Mouse (Mus musculus): Measurements from ENCODE around the gene Ptn. TPM values are rescaled to one million over a fixed set of nuclear protein-coding genes. Genes with fewer than 3 reads are reported as not detected.
A peak's percentile ranks its signal among the peaks of the same experiment; 100 is the strongest.

The Ptn gene
- polyA plus RNA-seq (2015; fragmentation: Nextera tagmentation; extraction: Ambion mirVana) = 354 and 357 TPM in 2 replicates

DNA sequence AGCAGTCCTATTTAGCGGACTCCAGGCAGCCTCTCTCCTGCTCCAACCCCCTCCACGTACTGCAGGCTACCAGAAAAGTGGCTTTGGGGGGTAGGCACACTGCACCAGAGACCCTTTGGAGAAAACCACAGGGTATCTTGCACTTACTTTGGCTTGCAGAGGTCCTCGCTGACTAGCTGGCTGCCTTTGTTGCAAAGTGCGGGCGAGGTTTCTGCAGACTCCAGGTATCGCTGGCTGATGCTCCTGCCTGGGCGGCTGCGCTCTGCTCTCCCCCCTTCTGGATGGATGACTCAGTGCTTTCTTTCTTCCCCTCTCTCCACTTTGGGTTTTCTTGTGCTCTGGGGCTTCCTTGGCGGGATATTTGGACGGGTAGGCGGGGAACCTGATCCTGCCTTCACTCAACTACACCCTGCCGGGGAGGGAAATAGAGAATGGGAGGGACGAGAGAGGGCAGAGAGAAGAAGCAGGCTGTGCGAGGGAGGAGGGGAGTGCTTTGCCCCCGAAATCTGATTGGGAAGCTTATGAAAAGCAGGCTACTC lies at the start of gene Ptn:
Gene Ptn, minus strand, starts transcription at position 474 of the 539 bp plus-strand sequence.
- ATAC-seq (replicated peaks; ENCODE audit: insufficient number of reproducible peaks, insufficient read depth, low FRiP score, low read depth) = peak; percentile 80
- Histone ChIP-seq H3K4me3 (peak within 1 kb of the TSS; percentile 63), H3K36me3 (no peaks in the 10 kb centered on the region), H3K9me3 (replicated peaks) (no peaks in the 10 kb centered on the region), H3K4me1 (replicated peaks) (peaks cover 9% of the 10 kb centered on the region; the same call in 1 of the 2 replicates), H3K9ac (peak within 1 kb of the TSS; percentile 67), H3K27ac (peak within 1 kb of the TSS; percentile 80), H3K27me3 (no peaks in the 10 kb centered on the region), H3K4me2 (peak within 1 kb of the TSS; percentile 84)
- WGBS = 1% methylated on average over 15 of the region's 15 CpGs

DNA sequence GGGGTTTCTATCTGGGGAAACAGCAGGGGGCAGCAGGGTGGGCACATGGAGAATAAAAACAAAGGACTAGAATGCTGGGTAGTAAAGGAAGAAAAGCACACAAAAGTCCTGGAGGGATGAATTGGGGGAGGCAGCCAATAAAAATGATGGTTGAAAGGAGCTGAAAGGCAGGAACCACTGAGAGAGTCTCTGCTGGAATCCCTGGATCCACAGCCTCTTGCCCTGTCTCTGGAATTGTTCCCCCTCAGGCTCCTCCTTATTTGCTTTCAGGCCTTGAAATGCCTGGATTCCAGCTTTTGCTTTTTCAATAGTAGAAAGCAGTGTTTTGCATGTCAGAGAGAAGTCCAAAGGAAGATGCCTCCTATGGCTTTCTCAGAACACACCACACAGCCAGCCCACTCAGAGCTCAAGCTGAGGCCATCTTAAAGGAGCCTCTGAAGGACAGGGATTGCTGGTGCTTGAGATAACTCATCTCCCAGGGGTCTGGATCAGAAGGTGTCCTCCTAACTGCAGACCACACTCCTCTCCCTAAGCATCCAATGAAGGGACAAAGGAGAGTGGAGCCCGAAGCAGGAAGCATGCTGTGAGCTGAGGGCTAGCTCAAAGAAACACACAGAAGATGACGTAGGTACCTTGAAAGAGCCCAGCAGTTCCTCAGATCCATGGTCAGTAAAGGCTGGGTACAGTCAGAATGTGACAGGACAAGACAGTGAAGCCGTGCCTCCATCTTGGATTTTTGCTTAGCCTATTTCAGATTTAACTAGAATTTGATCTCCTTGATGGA lies 48.4 kb upstream of the Ptn start:
- Histone ChIP-seq H3K36me3 (no peaks in the 10 kb centered on the region), H3K27ac (peak overlapping the region; percentile 37), H3K4me3 (no peak overlapping the region), H3K4me1 (replicated peaks) (no peaks in the 10 kb centered on the region), H3K9me3 (replicated peaks) (no peaks in the 10 kb centered on the region), H3K4me2 (no peak overlapping the region), H3K9ac (no peak overlapping the region), H3K27me3 (no peaks in the 10 kb centered on the region)
- ATAC-seq (replicated peaks; ENCODE audit: insufficient number of reproducible peaks, insufficient read depth, low FRiP score, low read depth) = no peak
- WGBS = 87% methylated on average over 3 of the region's 3 CpGs

- H3K9me3 ChIP-seq (replicated peaks) = no peaks in the 10 kb centered on the region
- ATAC-seq (replicated peaks; ENCODE audit: insufficient number of reproducible peaks, insufficient read depth, low FRiP score, low read depth) = no peak
- H3K27ac ChIP-seq = peak overlapping the region; percentile 37; the same call in 1 of the 2 replicates
- no peak overlapping the region for H3K4me3 ChIP-seq
- no peak overlapping the region for H3K4me2 ChIP-seq
- H3K36me3 ChIP-seq = no peaks in the 10 kb centered on the region
- no peaks in the 10 kb centered on the region for H3K27me3 ChIP-seq
- 48% methylated on average over 6 of the region's 6 CpGs for WGBS
- H3K9ac ChIP-seq = no peak overlapping the region
- no peaks in the 10 kb centered on the region for H3K4me1 ChIP-seq (replicated peaks)
These were observed 47.7 kb upstream of the Ptn start for GRCm38 (mm10) chr6:36857627-36858257.

DNA sequence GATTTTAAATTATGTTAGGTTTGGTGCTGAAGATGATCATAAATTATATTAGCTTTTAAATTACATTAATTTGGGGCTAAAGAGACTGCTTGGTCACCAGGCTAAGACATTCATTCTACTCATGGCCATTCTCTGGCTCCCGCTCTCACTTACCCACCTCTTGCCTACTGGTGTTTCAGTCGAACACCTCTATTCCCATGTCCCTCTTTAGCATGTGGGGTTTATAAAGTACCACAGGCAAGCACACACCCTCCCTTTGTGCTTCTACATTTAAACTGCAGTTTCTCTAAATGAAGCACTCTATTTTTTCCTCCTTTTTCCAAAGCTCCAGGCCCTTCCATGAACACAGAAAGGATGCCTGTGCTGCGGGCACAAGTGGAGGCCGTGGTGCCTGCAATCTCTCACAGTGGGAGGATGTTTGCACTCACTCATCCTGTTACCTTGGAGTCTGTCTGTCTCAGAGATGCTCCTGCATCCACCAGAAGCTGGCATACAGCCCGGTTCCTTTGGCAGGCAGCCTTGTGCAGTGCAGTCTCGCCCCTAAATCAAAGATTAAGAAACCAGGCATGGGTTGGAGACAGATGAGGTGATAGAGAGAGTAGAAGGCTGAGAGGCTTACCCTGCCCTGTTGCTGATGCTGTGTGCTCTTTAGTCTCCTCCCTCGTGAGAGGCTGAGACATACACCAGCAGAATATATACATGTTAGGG lies 40.6 kb upstream of the Ptn start:
- H3K4me2 ChIP-seq = no peak overlapping the region
- no peaks in the 10 kb centered on the region for H3K9me3 ChIP-seq (replicated peaks)
- 0 out of 2 replicates have a peak, but pooled peaks cover 4% of the 10 kb centered on the region for H3K4me1 ChIP-seq (replicated peaks)
- no peak overlapping the region for H3K9ac ChIP-seq
- H3K4me3 ChIP-seq = no peak overlapping the region
- no peak overlapping the region for H3K27ac ChIP-seq
- H3K27me3 ChIP-seq = no peaks in the 10 kb centered on the region
- no peaks in the 10 kb centered on the region for H3K36me3 ChIP-seq
- no peak for ATAC-seq (replicated peaks; ENCODE audit: insufficient number of reproducible peaks, insufficient read depth, low FRiP score, low read depth)
- 55% methylated on average over 7 of the region's 7 CpGs for WGBS

DNA sequence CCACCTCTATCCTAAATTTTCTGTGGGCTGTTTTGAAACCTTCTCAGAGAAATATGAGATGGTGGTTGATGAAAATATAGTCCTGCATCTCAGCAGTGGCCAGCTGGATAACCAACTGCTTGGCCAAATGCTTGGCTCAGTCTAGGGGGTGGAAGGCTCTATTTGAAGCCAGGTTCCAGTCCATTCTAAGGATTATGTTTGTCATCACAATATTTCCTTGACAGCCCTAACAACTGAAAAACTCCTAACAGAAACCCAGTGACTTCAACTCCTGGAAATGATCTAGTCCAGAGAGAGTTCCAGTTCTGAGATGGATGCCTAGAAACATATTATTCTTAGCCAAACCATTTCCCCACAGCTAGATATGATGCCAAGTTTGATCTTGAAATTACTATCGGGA lies 35.3 kb upstream of the Ptn start:
- ATAC-seq (replicated peaks; ENCODE audit: insufficient number of reproducible peaks, insufficient read depth, low FRiP score, low read depth) = no peak
- H3K27ac ChIP-seq = no peak overlapping the region
- WGBS = 66% methylated on average over 1 of the region's 1 CpGs

DNA sequence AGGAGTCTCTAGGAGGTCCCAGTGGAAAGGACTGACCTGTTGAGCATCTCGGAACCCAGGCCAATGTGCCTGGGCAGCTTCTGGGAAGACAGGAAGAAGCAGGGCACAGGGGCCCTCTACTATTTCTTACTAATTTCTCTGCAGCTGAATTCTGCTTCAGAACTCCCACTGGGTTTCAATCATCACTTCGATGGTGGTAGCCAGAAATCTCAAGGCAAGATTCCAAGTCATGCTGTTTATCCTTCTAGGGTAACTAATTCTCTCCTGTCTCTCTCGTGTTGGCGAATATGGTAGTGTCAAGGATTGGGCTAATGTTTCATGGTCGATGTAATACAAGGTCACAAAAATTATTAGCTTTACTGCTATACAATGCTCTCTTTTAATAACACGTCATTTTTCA lies 34.2 kb upstream of the Ptn start:
- no peak overlapping the region for H3K9ac ChIP-seq
- no peak overlapping the region for H3K27ac ChIP-seq
- WGBS = 68% methylated on average over 6 of the region's 6 CpGs
- H3K9me3 ChIP-seq (replicated peaks) = no peaks in the 10 kb centered on the region
- peaks cover 9% of the 10 kb centered on the region; the same call in 1 of the 2 replicates for H3K4me1 ChIP-seq (replicated peaks)
- no peaks in the 10 kb centered on the region for H3K36me3 ChIP-seq
- H3K4me3 ChIP-seq = no peak overlapping the region
- no peak for ATAC-seq (replicated peaks; ENCODE audit: insufficient number of reproducible peaks, insufficient read depth, low FRiP score, low read depth)
- no peak overlapping the region for H3K4me2 ChIP-seq
- H3K27me3 ChIP-seq = no peaks in the 10 kb centered on the region

More for the DNA sequence above, 35.3 kb upstream of the Ptn start:
- no peak overlapping the region for H3K9ac ChIP-seq
- no peaks in the 10 kb centered on the region for H3K27me3 ChIP-seq
- H3K9me3 ChIP-seq (replicated peaks) = no peaks in the 10 kb centered on the region
- no peak overlapping the region for H3K4me3 ChIP-seq
- H3K36me3 ChIP-seq = no peaks in the 10 kb centered on the region
- H3K4me2 ChIP-seq = no peak overlapping the region
- H3K4me1 ChIP-seq (replicated peaks) = peaks cover 9% of the 10 kb centered on the region; the same call in 1 of the 2 replicates

DNA sequence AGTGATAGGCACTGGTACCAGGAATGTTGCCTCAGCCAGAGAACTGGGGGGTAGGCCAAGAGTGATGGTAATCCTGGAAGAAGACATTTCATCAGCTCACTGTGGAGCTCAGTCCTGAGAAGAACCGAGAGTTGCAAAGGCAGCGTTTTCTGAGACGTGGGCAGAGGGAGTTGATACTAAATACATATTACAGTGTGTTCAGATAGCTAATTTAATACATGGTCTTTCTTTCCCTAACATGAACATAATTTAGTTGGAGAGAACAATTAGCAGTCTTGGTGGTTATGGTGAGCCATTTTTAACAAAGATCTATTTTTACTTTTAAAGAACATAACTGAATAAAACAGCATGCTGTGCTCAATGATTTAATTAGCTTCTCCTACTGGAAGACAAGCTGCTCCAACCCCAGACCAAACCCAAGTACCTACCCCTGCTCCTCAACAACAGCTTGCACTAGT lies 33.0 kb upstream of the Ptn start:
- H3K27me3 ChIP-seq = no peaks in the 10 kb centered on the region
- no peak overlapping the region for H3K4me3 ChIP-seq
- H3K36me3 ChIP-seq = no peaks in the 10 kb centered on the region
- WGBS = 57% methylated on average over 3 of the region's 3 CpGs
- ATAC-seq (replicated peaks; ENCODE audit: insufficient number of reproducible peaks, insufficient read depth, low FRiP score, low read depth) = no peak
- no peak overlapping the region for H3K9ac ChIP-seq
- H3K4me1 ChIP-seq (replicated peaks) = peaks cover 9% of the 10 kb centered on the region; the same call in 1 of the 2 replicates
- no peak overlapping the region for H3K27ac ChIP-seq
- no peak overlapping the region for H3K4me2 ChIP-seq
- H3K9me3 ChIP-seq (replicated peaks) = no peaks in the 10 kb centered on the region

DNA sequence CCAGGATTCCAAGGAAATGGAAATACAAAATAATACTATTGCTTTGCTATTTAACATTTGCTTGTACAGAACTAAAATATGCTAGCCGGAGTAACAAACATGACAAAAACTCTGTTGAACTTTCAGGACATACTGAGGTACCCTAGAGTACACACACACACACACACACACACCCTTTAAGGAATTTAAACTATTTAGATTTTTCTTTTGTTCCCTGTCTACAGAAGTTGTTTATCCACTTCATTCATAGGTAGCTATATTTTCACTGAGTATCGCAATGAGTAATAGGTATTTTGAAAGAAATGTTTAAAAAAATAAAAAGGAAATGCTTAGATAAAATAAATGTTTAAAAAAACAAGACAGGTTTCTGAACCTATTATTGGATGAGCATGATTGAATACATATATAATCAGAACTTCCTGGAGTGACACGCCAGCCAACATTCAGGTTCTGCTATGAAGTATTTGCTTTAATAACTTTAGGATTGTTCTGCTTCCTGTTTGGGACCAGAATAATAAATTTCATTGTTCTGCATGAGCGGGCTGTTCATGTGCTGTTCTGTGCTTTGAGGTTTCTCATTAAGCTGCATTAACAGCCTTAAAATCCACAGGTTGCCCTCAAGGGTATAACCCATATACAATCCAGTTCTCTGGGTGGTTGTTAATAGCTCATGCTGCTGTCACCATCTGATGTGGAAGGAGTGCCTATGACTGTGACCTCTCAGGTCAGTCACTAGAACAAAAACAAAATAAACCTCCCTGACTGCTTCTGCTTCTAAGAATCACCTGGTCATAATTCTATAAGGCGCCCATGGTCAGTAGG lies 32.3 kb upstream of the Ptn start:
- no peak for ATAC-seq (replicated peaks; ENCODE audit: insufficient number of reproducible peaks, insufficient read depth, low FRiP score, low read depth)
- 77% methylated on average over 5 of the region's 5 CpGs for WGBS
- no peak overlapping the region for H3K27ac ChIP-seq

DNA sequence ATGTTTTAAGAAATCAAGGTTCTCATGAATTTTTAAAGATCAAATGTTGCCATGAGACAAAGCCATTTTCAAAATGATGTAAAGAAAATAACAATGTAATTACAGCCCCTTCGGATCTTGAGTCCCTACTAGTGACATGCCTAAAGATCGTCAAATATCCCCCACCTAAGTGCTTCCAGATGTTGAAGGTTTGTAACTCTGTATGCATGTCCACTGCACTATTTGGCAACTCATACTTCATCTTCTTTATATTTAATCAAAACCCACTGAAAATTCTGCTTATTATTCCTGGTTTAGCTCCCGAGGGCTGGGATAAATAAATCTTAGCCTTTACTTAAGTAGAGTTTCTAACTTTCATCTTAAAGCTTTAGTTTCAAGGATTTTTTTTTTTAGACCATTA lies 31.7 kb upstream of the Ptn start:
- ATAC-seq (replicated peaks; ENCODE audit: insufficient number of reproducible peaks, insufficient read depth, low FRiP score, low read depth) = no peak

More for the DNA sequence above, 32.3 kb upstream of the Ptn start:
- no peak overlapping the region for H3K4me2 ChIP-seq
- no peak overlapping the region for H3K9ac ChIP-seq
- no peaks in the 10 kb centered on the region for H3K9me3 ChIP-seq (replicated peaks)
- H3K4me1 ChIP-seq (replicated peaks) = peaks cover 9% of the 10 kb centered on the region; the same call in 1 of the 2 replicates
- H3K27me3 ChIP-seq = no peaks in the 10 kb centered on the region
- H3K4me3 ChIP-seq = no peak overlapping the region
- no peaks in the 10 kb centered on the region for H3K36me3 ChIP-seq

GRCm38 (mm10) chr6:36841174-36841573 lies 31.2 kb upstream of the Ptn start:
- Histone ChIP-seq H3K9ac (no peak overlapping the region), H3K27ac (no peak overlapping the region), H3K27me3 (no peaks in the 10 kb centered on the region), H3K4me2 (no peak overlapping the region), H3K4me1 (replicated peaks) (peaks cover 9% of the 10 kb centered on the region; the same call in 1 of the 2 replicates), H3K9me3 (replicated peaks) (no peaks in the 10 kb centered on the region), H3K4me3 (no peak overlapping the region), H3K36me3 (no peaks in the 10 kb centered on the region)
- ATAC-seq (replicated peaks; ENCODE audit: insufficient number of reproducible peaks, insufficient read depth, low FRiP score, low read depth) = no peak

More for the DNA sequence above, 31.7 kb upstream of the Ptn start:
- Histone ChIP-seq H3K4me3 (no peak overlapping the region), H3K9ac (no peak overlapping the region), H3K27me3 (no peaks in the 10 kb centered on the region), H3K9me3 (replicated peaks) (no peaks in the 10 kb centered on the region), H3K27ac (no peak overlapping the region), H3K4me1 (replicated peaks) (peaks cover 9% of the 10 kb centered on the region; the same call in 1 of the 2 replicates), H3K36me3 (no peaks in the 10 kb centered on the region), H3K4me2 (no peak overlapping the region)
- 60% methylated on average over 3 of the region's 3 CpGs for WGBS

All from heart, embryonic 15.5 days (tissue).